Mouse (Mus musculus) olfactory bulb, adult 2 months (tissue): ENCODE data around the gene Asic2. TPM values are rescaled to one million over a fixed set of nuclear protein-coding genes. Genes with fewer than 3 reads are reported as not detected.

ENCODE experiments used
- H3K27ac ChIP-seq: fragments of 200-500 bp; 2 replicates; pipeline ENCODE4 v1.5.1; 2012; ENCODE audit warnings: low read depth, low read length; ENCODE audit not compliant: insufficient read depth
- H3K4me1 ChIP-seq: fragments of 200-500 bp; 2 replicates; pipeline ENCODE4 v1.6.1; 2012; ENCODE audit warnings: low read length; ENCODE audit not compliant: control insufficient read depth, insufficient read depth
- H3K4me3 ChIP-seq: fragments of 200-500 bp; 2 replicates; pipeline ENCODE4 v1.5.1; 2012; ENCODE audit warnings: mild to moderate bottlenecking, low read depth, low read length, moderate library complexity; ENCODE audit not compliant: insufficient read depth
- CTCF ChIP-seq: fragments of 200-500 bp; IDR thresholded peaks from 2 replicates; pipeline ENCODE4 v1.5.1; 2012; ENCODE audit warnings: low read depth, mild to moderate bottlenecking, low read length, moderate library complexity; ENCODE audit not compliant: insufficient read depth
- POLR2A ChIP-seq: fragments of 200-500 bp; IDR thresholded peaks from 2 replicates; pipeline ENCODE4 v1.6.1; 2012; ENCODE audit warnings: mild to moderate bottlenecking, low read depth, low read length, moderate library complexity; ENCODE audit not compliant: insufficient read depth
- WGBS: fragments of 180-500 bp; shearing (Covaris S2); methylation state at CpG from one replicate; pipeline ENCODE4 v1.1.7; 2018; 5-methylcytosine and 5-hydroxymethylcytosine counted together
- polyA plus RNA-seq: library from polyadenylated mRNA; stranded (reverse); fragments of >200 nt; gene quantifications from 2 replicates; pipeline ENCODE4 v1.2.4, GENCODE M21; 2012; ENCODE audit warnings: low replicate concordance; ENCODE audit not compliant: missing spikeins, insufficient read depth, insufficient read length

Asic2 gene
- polyA plus RNA-seq, 1 experiment: not detected

DNA sequence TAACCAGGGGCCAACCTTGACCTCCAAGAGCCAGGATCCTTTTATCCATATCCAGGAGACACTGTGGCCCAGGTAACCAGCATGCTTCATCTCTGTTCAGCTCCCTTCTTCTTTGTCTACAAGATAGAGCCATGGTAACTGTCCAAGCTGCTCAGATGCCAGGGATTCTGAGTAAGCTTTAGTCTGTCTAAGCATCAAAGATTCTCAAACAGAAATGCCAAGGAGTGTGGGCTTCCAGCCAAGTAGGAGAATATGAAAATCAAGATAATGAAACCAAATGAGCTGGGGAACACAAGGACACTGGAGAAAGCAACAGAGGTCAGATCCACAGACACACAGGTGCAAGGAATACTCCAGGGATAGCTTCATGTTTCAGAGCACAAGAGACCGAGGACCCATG, 153.4 kb downstream of the Asic2 start:
- 72% methylated on average over 1 of the region's 1 CpGs for WGBS
- H3K4me3 ChIP-seq: no peak overlapping the region

DNA sequence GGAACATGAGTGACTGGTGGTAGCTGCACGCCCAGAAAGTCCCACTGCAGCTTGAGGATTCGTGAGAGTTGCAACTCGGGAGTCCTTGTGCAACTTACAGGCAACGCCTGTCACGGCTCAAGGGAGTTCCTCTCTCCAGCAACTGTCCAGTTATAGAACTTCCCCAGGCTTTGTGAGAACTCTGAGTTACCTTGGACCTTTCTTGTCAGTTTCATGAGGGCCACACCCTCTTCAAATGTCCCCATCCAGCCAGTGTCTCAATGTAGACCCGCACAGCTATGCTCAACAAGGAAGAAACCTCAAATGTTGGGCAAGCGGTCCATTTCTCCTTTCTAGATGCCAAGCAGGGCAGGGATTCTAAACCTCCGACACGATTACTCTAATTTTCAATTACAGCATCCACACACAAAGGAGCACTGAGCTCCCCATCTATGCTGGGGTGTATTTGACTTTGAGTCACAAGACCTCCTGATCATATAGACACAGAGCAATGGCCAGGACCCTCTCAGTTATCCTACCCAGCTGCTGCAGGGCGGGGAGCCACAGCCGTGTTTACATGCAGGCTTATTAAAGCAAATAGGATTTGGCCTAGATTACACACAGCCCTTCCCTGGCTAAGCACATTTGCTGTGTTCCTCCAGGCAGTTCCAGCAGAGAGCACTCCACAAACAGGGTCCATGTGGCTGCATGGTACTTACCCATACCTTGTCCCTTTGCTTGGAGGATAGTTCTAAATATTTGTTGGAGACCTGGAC, 161.2 kb downstream of the Asic2 start:
- peaks cover 12% of the 10 kb centered on the region for H3K4me1 ChIP-seq
- no peak overlapping the region for H3K4me3 ChIP-seq
- TF ChIP-seq POLR2A: no peak
- no peak for TF ChIP-seq CTCF
- H3K27ac ChIP-seq: no peak overlapping the region
- 90% methylated on average over 11 of the region's 11 CpGs for WGBS

More for the DNA sequence above, 153.4 kb downstream of the Asic2 start:
- TF ChIP-seq POLR2A (no peak), CTCF (no peak)
- Histone ChIP-seq H3K4me1 (peaks cover 10% of the 10 kb centered on the region), H3K27ac (no peak overlapping the region)

DNA sequence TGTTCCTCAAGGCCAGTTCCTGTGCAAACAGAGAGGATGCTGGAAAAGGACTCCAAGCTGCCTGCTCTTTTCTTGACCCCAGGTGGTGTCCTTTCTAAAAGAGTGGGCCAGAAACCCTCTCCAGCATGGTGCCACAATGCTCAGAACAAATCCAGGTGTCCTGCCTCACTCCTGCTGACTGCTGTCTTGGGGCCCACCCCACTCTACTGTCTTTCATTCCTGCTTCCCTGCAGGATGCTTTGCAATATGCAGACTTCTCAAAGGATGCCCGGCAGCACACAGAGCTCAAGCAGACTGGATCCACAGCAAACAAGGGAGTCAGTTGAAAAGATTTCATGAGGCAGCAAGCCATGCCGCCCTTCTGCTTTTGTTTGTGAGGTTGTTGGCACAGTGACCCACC, 164.7 kb downstream of the Asic2 start:
- H3K27ac ChIP-seq: no peak overlapping the region

DNA sequence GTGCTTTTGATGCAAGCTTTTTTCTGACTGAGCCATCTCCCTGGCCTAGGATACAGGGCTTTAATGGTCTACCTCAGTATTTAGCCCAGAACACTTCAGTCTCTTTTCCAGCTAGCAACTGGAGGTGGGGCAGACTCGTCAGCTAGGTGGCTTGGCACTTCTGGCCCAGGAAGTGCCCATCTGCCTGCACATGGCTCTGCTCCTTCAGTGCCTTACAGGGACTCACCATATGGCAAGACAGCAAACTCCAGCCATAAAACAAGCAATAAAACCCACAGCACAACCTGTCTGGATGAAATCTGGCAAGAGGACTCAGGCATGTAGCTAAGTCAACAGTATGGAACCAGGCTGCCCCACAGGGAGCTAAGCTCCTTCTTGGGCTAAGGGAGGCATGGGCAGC, 165.6 kb downstream of the Asic2 start:
- Histone ChIP-seq H3K4me3 (no peak overlapping the region), H3K27ac (no peak overlapping the region), H3K4me1 (peaks cover 24% of the 10 kb centered on the region)
- 87% methylated on average over 1 of the region's 1 CpGs for WGBS
- no peak for TF ChIP-seq CTCF
- TF ChIP-seq POLR2A: no peak

More for the DNA sequence above, 164.7 kb downstream of the Asic2 start:
- TF ChIP-seq POLR2A (no peak), CTCF (no peak)
- no peak overlapping the region for H3K4me3 ChIP-seq
- H3K4me1 ChIP-seq: peaks cover 24% of the 10 kb centered on the region
- WGBS: 52% methylated on average over 2 of the region's 2 CpGs

DNA sequence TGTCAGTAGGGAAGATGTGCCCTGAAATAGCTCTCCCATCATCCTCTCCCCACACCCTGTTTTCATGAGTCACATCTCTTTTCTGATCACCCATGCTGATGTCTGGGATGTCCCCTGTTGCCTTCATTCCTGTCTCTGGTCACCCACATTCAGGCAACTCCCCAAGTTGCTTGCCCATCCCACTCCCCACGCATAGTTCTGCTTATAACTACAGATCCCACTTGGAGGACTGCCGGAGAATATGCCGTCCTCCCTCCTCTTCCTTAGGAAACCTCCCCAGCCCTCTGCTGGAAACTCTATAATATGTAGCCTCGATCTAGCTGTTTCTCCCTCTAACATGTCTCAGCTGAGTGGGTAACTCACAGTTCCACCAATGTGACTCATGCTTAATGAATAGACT, 167.4 kb downstream of the Asic2 start:
- Histone ChIP-seq H3K27ac (peak overlapping the region; percentile 60), H3K4me1 (peaks cover 24% of the 10 kb centered on the region), H3K4me3 (no peak overlapping the region)
- WGBS: 27% methylated on average over 4 of the region's 4 CpGs
- TF ChIP-seq CTCF: no peak
- no peak for TF ChIP-seq POLR2A

DNA sequence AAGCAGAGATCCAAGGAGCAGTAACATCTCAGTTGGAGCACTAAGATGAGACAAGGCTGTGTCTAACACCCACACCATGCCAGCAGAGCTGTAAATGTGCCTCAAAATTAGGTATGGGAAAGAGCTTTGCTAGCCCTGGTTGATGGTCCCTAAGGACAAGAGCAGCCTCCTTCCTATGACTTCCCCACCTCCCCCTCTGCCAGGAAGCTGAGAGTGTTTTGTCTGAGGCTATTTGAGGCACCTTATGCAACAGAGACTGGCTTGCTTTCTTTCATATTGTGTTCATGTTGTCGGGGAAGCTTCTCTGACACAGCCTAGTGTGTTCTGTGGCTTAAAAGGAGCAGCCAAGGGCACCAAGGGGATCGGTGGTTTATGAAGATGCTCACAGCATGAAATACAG, 174.7 kb downstream of the Asic2 start:
- Histone ChIP-seq H3K4me3 (no peak overlapping the region), H3K4me1 (peaks cover 9% of the 10 kb centered on the region; the same call in 1 of the 2 replicates), H3K27ac (0 out of 2 replicates have a peak overlapping the region, but pooled peaks have one; percentile 2)
- TF ChIP-seq CTCF: no peak
- TF ChIP-seq POLR2A: no peak
- 32% methylated on average over 2 of the region's 2 CpGs for WGBS

DNA sequence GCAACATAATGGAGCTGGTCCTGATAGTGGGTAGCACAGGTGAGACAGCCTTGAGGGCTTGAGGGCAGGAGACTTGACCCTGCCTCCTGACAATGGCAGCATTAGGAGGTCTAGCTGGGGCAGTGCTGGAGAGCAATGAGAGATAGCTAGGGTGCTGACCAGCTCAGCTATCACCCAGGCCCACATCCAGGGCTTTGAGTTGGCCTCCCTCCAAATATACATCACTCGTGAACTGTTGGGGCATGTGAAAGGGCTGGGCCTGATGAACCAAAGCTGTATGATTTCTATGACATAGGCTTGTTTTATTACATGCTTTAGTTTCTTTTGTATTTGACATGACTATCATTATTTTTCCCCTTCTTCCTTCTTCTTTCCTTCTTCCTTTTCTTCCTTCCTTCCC, 176.7 kb downstream of the Asic2 start:
- TF ChIP-seq POLR2A (no peak), CTCF (no peak)
- Histone ChIP-seq H3K4me3 (no peak overlapping the region), H3K4me1 (peaks cover 9% of the 10 kb centered on the region; the same call in 1 of the 2 replicates), H3K27ac (no peak overlapping the region)
- WGBS: 97% methylated on average over 1 of the region's 1 CpGs

DNA sequence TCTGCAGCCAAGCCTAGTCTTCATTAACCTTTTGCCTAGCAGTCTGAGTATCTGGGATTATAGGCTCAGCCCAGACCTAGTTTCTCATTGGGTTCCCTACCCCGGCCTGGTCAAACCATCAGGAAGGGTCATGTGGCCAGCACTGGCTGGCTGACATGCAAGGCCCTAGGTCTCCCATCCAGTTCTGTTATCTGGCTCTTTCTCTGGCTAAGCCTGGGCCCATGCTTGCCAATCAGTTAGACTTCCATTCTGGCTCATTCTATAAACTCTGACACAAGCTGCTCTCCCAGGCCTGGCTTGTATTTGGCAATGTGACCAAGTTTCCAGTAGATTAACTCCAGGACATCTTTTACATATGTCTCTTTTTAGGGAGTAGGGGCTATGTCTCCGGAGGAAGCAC, 187.7 kb downstream of the Asic2 start:
- WGBS: 81% methylated on average over 2 of the region's 2 CpGs

DNA sequence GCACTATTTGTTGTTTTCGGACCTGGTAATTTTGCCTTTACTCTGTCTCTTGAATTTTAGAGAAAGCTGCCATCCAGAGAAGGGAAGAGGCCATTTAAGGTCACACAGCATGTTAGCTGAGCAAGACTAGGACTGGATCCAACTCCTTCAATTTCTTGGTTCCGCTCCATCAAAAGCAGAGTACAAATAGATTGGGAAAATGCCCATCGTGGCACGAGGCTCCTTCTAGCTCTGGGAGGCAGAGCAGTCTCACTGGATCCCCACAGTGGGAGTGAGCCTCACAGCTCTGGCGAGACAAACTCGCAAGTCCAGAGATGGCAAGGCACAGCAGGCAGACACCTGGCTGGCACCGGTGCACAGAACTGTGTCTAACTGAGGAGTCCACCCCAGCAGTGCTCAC, 188.4 kb downstream of the Asic2 start:
- no peak for TF ChIP-seq CTCF
- no peak for TF ChIP-seq POLR2A
- Histone ChIP-seq H3K27ac (no peak overlapping the region), H3K4me1 (peaks cover 11% of the 10 kb centered on the region), H3K4me3 (no peak overlapping the region)
- 53% methylated on average over 7 of the region's 7 CpGs for WGBS

More for the DNA sequence above, 187.7 kb downstream of the Asic2 start:
- TF ChIP-seq POLR2A: no peak
- no peak for TF ChIP-seq CTCF
- Histone ChIP-seq H3K27ac (no peak overlapping the region), H3K4me3 (no peak overlapping the region), H3K4me1 (peaks cover 14% of the 10 kb centered on the region)
